Mouse (Mus musculus) 3134 (cell line): Measurements from ENCODE around the gene Ccdc61.
"Not testable (repeated sequence)": the region's sequence is repeated elsewhere in the genome, so short reads cannot be mapped to it uniquely, and the experiment has no call there.

ENCODE experiments used
- DNase-seq: peaks from one replicate; pipeline ENCODE4 v3.0.0-alpha.2; 2011; ENCODE audit warnings: low spot score; ENCODE audit not compliant: insufficient read length; ENCODE audit errors: extremely low read depth

Gene Ccdc61

GRCm38 (mm10) chr7:18917931-18918330 lies 7.7 kb upstream of the Ccdc61 start:
- peak; percentile 65 for DNase-seq

DNA sequence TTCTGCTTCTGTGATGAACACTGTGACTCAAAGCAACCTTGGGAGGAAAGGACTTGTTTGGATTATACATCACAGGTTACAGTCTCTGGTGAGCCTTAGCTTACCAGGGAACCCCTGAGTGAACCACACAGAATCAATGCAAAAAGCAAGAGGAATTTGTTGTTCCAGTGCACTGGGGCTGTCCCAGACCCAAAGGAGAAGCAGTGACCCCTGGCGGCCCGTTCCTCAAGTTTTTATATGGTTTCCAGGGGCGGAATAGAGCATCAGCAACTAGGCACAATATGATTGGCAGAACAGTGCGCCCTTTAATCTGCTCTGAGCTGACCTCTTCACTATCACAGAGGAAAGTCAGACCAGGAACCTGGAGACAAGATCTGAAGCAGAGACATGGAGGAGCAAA lies 6.0 kb upstream of the Ccdc61 start:
- no peak for DNase-seq

- DNase-seq, result no peak
Observed at GRCm38 (mm10) chr7:18909797-18910196, 418 bp downstream of the Ccdc61 start.

GRCm38 (mm10) chr7:18904971-18905370 lies 5.2 kb downstream of the Ccdc61 start:
- DNase-seq, result no peak

DNA sequence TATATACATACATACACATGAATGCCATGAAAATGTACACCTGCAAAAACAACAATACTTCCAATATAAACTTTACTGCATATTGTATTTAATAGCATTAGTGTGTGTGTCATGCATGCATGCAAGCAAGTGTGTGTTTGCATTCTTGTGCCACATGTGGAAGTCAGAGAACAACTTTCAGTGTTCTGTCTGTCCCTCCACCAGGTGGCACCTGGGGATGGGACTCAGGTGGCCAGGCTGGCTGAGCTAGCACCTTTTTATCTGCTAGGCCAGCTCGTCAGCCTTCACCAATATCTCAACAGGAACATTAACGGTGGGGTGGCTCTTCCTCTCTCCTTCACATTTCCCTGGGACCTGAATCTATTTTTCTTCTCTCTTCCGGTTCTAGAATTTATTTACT lies 7.7 kb downstream of the Ccdc61 start:
- no peak for DNase-seq

- DNase-seq, result no peak
Observed at GRCm38 (mm10) chr7:18900513-18900912, 9.7 kb downstream of the Ccdc61 start.

DNA sequence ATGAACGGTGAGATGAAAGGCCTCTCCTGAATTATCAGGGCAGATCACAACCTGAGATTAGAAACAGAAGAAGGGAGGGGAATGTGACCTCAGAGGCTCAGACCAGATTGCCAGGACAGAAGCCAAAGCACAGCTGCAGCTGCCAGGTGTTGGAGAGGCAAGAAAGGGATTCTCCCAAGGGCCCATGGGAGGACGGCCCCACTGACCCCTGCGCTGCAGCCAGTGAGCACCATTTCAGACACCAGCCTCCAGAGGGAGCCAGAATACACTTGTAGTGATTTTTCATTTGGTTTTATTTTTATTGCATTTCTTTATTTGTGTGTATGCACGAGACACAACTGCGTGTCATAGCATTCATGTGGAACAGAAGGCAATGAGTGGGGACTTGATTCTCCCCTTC lies 13.7 kb downstream of the Ccdc61 start:
- no peak for DNase-seq

- DNase-seq, result no peak
Observed at GRCm38 (mm10) chr7:18893651-18894430, 16.4 kb downstream of the Ccdc61 start.

- DNase-seq, result no peak
Observed at GRCm38 (mm10) chr7:18893009-18893408, 17.2 kb downstream of the Ccdc61 start.

- DNase-seq, result peak; percentile 58
Observed at GRCm38 (mm10) chr7:18891872-18892599, 18.2 kb downstream of the Ccdc61 start.

DNA sequence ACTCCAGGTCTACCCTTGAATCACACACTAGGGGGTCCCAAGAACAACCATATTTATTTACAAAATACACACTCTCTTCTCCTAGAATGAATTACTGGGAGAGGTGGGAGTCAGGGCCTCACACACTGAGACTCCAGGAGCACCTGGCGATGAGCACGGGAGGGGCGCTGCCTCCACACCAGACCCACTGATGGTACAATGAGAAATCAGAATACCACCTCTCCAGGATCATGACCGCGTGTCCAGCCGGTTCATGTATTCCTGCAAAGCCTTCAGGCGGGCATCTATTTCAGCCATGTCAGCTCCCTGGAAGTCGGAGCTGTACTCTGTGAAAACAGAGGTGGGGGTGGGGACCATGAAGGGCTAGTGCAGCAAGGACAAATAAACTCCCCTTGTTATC lies 19.4 kb downstream of the Ccdc61 start:
- no peak for DNase-seq

DNA sequence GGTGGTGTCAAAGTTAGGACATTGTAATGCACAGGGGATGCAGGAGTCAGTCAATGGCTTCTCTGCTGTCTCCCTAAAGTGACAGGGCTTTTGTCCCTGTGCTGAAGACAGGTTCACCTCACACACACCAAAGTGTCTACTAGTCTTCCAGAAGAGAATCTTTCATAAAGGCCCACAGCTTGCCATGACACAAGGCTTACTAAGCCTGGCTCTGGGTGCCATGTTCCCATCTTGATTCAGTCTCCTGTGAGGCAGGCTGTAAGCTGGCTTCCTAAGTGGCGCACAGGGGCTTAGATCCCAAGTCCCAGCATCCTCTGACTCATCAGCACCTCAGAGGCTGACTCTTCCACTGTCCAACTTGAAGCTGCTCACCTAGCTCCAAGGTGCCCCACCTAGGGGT lies 23.3 kb downstream of the Ccdc61 start:
- no peak for DNase-seq

DNA sequence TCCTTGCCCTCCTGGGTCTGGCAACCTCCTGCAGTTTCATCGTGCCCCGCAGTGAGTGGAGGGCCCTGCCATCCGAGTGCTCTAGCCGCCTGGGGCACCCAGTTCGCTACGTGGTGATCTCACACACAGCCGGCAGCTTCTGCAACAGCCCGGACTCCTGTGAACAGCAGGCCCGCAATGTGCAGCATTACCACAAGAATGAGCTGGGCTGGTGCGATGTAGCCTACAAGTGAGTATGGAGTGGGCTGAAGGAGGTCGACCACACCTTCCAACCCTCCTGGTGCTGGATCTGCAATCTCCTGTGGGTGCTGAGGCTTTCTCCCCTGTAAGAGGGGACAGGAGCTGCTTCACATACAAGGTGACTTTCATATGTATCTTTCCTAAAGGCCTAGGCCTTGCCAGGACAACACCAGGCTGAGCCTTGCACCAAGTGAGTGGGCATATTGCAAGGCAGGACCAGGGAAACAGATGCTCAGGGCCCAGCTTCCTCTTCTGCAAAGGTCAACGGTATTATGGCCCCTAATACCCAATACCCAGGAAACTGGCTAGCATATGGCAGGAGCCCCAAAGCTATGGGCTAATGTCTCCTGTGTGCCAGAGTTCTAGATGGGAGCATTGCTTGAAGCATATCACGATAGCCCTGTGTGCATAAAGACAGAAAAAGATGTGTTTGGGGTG lies 25.3 kb downstream of the Ccdc61 start:
- DNase-seq, result no peak

- no peak for DNase-seq
Observed at GRCm38 (mm10) chr7:18883991-18884744, 26.0 kb downstream of the Ccdc61 start.

DNA sequence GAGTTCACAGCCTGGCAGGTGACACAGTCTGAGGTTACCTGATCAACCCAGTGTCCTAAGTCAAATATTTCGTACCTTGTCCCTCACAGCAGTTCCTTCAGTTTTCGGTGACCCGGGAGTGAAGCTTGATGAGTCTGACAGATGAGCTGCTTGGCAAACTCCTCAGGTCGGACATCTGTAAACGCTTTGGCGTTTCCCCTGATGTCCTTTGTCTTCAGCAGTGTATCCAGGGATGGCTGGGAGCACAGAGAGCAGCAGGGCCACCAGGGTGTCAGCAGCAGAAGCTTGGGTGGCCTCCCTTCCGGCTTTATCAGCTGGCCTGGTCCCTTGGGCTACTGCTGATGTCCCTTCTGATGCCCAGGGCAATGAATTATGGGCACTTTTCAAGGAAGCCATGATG lies 31.5 kb downstream of the Ccdc61 start:
- no peak for DNase-seq

DNA sequence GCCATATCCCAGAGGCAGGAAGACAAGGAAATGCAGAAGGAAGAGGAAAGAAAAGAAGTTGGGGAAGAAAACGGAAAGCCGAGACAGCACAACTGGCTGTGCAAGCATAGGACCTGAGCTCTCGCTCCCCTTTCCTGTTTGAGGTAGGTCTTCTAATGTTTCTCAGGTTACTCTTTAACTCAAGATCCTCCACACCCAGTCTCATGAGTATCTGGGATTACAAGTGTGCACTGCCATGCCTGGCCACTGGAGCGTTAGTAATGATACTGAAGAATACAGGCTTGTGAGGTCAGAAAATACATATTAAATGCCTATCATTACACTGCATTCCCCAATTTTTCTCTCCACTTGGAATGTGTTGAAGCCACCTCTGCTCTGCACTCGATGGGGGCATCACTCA lies 34.8 kb downstream of the Ccdc61 start:
- no peak for DNase-seq

GRCm38 (mm10) chr7:18873253-18873652 lies 37.0 kb downstream of the Ccdc61 start:
- DNase-seq, result peak; percentile 67

DNA sequence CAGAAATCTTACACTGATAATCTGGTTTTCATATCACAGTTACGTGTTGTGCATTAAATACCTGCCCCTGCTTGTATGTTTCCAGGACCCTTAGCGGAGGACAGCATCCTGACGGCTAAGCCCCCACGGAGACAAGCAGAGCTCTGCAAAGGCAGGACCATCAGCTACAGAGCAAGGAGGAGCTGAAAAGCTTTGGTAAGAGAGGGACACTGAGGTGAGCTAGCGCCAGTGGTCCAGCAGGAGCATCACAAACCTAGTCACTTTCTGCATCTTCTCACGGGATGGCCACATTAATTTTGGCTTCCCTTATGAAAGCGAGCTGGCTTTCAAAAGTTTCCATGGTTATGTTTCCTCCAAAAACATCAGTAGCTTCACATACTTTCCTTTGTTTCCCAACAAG lies 37.4 kb downstream of the Ccdc61 start:
- no peak for DNase-seq

- DNase-seq, result no peak
Observed at GRCm38 (mm10) chr7:18872014-18872802, 38.0 kb downstream of the Ccdc61 start.

DNA sequence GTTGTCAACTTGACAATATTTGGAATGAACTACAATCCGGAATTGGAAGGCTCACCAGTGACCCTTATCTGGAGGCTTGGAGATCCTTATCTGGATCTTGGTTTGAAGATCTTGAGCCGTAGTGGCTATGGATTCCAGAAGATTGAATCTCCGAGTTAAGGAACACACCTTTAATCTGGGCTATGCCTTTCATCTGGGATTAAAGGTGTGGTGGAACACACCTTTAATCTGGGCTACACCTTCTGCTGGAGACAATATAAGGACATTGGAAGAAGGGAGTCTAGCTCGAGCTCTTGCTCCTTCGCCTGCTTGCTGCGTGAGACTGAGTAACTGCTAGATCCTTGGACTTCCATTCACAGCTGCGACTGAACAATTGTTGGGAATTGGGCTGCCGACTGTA lies 39.2 kb downstream of the Ccdc61 start, which contains the start of gene Pglyrp1:
Gene Pglyrp1, plus strand, starts transcription at position 301 of the 400 bp plus-strand sequence.
- DNase-seq, result not testable (repeated sequence)
